Mouse (Mus musculus): ENCODE results near the gene Gm48551. TPM values are rescaled to one million over a fixed set of nuclear protein-coding genes. Genes with fewer than 3 reads are reported as not detected.

Gene Gm48551
- polyA plus RNA-seq, 1 experiment from 2014 or later = 6.6 TPM

DNA sequence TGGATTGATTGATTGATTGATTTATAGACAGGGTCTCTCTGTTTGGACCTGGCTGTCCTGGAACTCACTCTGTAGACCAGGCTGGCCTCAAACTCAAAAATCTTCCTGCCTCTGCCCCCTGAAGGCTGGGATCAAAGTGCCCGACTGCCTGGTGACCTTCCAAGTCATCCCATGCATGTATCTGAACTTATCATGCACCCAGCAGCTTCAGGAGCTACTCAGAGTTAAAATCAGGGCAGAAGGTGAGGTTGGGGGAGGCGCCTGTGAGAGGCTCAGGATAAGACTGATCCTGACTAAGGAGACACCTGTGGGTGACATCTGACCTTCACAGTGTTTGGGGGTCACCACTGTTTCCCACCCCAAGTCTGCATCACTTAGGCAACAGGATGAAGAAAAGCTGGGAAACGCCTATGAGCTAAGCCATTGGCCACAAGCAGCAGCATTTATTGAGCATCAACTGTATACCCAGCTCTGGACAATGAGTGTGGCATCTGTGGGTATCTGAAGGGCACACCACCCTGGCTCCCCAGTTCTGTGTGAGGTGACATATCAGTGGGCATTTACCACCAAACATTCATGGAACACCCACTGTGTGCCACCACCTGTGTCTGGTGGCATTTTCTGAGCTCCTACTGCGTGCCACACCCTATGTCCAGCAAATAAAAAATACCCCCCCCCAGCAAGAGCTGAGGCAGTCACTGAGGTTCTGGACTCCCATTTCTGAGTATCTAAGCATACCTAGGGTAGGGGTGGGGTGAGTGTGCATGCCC lies 39.4 kb downstream of the Gm48551 start:
- 70% methylated on average over 4 of the region's 4 CpGs for WGBS
- Histone ChIP-seq H3K36me3 (no peaks in the 10 kb centered on the region), H3K4me1 (replicated peaks) (peaks cover 43% of the 10 kb centered on the region), H3K27ac (replicated peaks) (peak overlapping the region; percentile 21; the same call in 1 of the 2 replicates), H3K9me3 (no peaks in the 10 kb centered on the region), H3K27me3 (peaks cover 20% of the 10 kb centered on the region; the same call in 1 of the 2 replicates), H3K4me2 (peak overlapping the region; percentile 78; the same call in 1 of the 2 replicates), H3K9ac (no peak overlapping the region), H3K4me3 (no peak overlapping the region)
- ATAC-seq (ENCODE audit: low FRiP score, low read depth) = no peak

DNA sequence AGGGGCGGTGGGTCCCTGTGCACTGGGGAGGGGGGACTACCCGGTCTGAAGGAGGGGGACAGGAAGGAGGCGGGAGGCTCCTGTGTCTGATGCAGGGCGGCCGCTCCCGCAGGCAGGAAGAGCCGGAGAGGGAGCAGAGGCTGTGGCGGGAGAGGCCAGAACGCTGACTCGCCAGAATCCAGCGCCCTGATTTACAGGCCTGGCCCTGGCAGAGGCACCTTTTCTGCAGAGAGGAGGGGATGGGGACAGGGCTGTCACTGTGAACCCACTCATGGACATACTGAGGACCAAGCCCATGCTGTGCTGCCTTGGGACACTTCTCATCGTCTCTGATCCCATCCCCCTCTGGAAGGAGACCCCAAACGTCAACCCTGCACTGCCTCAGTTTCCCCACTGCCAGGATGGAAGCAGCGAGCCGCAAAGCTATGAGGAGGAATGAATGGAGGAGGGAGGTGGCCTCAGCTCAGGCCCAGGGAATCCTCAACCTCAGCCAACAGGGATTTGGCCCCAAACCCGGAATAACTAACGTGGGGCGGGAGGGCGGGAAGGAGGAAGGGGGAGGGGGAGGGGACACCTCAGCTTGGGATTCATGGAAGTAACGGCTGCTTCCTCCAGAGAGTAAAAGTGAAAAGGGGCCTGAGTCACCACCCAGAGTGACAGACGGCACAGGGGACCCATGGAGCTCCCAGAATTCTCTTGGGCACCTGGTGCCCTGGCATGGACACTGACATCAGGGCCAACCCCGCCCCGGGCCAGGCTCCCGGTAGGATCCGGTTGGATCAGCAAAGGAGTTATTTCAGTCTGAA lies 40.2 kb downstream of the Gm48551 start:
- ATAC-seq (ENCODE audit: low FRiP score, low read depth) = no peak
- Histone ChIP-seq H3K4me2 (peak overlapping the region; percentile 78), H3K27me3 (peaks cover 20% of the 10 kb centered on the region; the same call in 1 of the 2 replicates), H3K4me3 (no peak overlapping the region), H3K9ac (no peak overlapping the region), H3K4me1 (replicated peaks) (peaks cover 43% of the 10 kb centered on the region), H3K27ac (replicated peaks) (peak overlapping the region; percentile 40; the same call in 1 of the 2 replicates), H3K9me3 (no peaks in the 10 kb centered on the region), H3K36me3 (no peaks in the 10 kb centered on the region)
- 6% methylated on average over 24 of the region's 25 CpGs for WGBS

DNA sequence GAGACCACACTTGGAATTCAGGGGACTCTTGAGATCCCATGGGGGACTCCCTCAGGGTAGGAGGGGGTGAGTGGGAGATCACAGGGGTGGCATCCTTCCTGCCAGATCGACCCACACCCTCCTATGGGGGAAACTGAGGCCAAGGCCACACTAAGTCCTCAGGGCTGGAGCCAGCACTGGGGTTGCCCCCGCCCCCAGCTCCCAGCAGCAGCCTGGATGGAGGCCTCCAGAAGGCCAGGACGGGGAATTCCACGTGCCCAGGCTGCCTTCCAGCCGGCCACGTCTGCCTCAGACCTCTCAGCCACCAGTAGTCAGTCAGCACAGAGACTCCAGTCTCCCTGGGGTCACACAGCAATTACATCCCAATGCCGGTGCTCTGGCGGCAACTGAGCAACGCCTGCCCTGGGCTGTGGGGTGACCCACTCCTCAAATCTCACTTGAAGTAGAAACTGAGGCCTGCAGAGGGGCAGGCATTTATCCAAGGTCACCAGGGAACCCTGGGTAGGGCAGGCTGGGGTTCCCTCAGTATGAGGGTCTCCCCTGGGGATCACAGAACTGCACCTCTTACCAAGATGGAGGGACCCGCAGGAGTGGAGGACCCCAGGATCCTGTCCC lies 41.1 kb downstream of the Gm48551 start:
- Histone ChIP-seq H3K4me2 (peak overlapping the region; percentile 78), H3K9ac (no peak overlapping the region), H3K9me3 (no peaks in the 10 kb centered on the region), H3K27ac (replicated peaks) (peak overlapping the region; percentile 40; the same call in 1 of the 2 replicates), H3K4me1 (replicated peaks) (peaks cover 47% of the 10 kb centered on the region), H3K27me3 (peaks cover 20% of the 10 kb centered on the region; the same call in 1 of the 2 replicates), H3K4me3 (peak overlapping the region; percentile 48), H3K36me3 (no peaks in the 10 kb centered on the region)
- 34% methylated on average over 10 of the region's 10 CpGs for WGBS
- no peak for ATAC-seq (ENCODE audit: low FRiP score, low read depth)

DNA sequence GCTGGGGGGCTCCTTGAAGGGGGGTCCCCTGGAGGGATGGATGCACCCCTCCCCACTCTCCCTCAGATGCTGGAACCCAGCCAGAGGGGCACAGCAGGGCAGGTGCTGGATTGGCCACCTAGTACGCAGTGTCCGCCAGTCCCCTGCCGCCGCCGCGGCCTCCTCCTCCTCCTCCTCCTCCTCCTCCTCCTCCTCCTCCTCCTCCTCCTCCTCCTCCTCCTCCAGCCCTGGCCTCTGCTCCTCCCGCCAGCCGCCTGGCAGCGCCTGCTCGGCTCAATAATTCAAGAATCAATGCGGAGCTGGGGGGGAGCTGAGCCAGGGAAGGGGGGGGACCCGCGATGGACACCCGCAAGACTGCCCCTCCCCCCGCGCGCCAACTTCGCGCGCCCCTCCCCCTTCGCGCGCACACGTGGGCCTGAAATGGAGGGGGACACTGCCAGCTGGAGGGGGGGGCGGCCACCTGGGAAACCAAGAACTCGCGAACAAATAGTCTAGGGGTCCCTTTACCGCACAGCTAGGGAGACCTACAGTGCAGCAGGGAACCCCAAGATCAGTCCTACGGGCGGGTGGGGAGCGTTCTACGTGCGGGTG lies 41.9 kb downstream of the Gm48551 start:
- Histone ChIP-seq H3K36me3 (no peaks in the 10 kb centered on the region), H3K9me3 (no peaks in the 10 kb centered on the region), H3K9ac (peak overlapping the region; percentile 53), H3K4me2 (peak overlapping the region; percentile 78), H3K27ac (replicated peaks) (no peak overlapping the region), H3K4me3 (peak overlapping the region; percentile 48), H3K4me1 (replicated peaks) (peaks cover 50% of the 10 kb centered on the region), H3K27me3 (peaks cover 20% of the 10 kb centered on the region; the same call in 1 of the 2 replicates)
- 0% methylated on average over 18 of the region's 33 CpGs for WGBS
- no peak for ATAC-seq (ENCODE audit: low FRiP score, low read depth)

DNA sequence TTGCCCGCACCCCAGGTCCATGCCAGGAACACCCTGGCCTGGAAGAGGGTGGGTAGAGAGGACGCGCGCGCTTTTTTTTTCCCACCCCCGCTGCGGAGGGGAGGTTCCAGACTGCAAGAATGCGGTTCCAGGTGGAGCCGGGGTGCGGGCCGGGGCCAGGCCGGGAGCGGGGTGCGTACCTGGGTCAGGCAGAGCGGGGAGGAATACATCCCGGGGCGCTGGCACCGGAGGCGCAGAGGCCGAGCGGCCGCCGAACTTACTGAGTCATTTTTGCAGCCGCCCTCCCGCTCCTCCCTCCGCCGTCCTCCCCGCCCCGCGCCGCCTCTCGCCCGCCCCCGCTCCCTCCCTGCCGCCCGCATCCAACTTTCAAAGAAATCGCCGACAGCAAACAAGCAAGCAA lies 42.6 kb downstream of the Gm48551 start:
- peaks cover 56% of the 10 kb centered on the region for H3K4me1 ChIP-seq (replicated peaks)
- H3K9ac ChIP-seq = peak overlapping the region; percentile 53
- no peak for ATAC-seq (ENCODE audit: low FRiP score, low read depth)
- H3K9me3 ChIP-seq = no peaks in the 10 kb centered on the region
- H3K36me3 ChIP-seq = no peaks in the 10 kb centered on the region
- peak overlapping the region; percentile 48 for H3K4me3 ChIP-seq
- WGBS = under 1% methylated on average over 36 of the region's 38 CpGs
- no peak overlapping the region for H3K27ac ChIP-seq (replicated peaks)
- H3K27me3 ChIP-seq = peaks cover 20% of the 10 kb centered on the region; the same call in 1 of the 2 replicates
- H3K4me2 ChIP-seq = peak overlapping the region; percentile 78

DNA sequence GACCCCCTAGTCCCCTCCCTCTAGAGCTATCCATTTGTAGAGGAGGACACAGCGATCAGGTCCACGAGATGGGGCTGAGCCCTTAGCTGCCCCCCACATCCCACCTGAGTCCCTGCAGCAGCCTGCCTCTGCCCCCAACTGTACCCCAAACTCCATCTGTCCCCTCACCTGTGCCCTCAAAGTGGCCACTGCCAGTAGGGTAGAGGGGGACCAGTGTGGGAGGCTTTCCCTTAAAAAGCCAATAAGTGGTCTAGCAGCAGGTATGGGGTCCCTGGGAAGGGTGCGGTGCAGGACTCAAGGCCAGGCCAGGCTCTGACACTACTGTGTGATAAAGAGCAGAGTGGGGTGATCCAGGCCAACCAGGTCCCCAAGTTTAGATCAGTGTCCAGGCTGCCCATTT lies 43.1 kb downstream of the Gm48551 start:
- H3K4me2 ChIP-seq = peak overlapping the region; percentile 78
- ATAC-seq (ENCODE audit: low FRiP score, low read depth) = no peak
- H3K9me3 ChIP-seq = no peaks in the 10 kb centered on the region
- no peak overlapping the region for H3K27ac ChIP-seq (replicated peaks)
- H3K4me1 ChIP-seq (replicated peaks) = peaks cover 56% of the 10 kb centered on the region
- H3K27me3 ChIP-seq = peaks cover 20% of the 10 kb centered on the region; the same call in 1 of the 2 replicates
- H3K4me3 ChIP-seq = peak overlapping the region; percentile 48
- 25% methylated on average over 3 of the region's 3 CpGs for WGBS
- no peak overlapping the region for H3K9ac ChIP-seq
- no peaks in the 10 kb centered on the region for H3K36me3 ChIP-seq

DNA sequence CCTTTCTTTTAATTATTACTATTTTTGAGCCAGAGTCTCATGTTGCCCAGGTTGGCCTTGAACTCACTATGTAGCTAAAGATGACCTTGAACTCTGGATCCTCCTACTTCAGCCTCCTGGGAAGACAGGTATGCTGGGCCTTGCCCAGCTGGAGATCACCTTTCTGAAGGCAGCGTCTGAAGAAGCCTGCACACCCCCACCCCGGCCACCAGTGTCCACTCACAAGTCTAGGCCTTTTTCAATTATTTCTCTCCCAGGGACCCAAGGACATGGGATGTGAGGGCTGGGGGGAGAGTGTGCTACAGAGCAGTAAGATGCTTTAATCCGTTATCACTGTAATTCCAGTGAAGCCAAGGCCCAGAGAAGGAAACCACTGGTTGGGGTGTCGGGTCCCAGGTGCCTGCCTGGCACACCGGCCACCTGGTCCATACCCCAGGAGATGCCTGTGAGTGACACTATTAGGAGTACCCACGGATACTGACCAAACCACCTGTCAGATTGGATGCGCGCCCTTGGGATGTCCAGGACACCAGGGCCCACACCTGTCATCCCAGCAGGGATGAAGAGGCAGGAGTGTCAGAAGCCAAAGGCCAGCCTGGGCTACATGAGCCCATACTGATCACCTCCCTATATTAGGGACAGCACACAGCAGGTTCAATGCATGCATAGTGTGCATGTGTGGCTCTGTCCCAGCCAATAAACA lies 43.7 kb downstream of the Gm48551 start:
- no peaks in the 10 kb centered on the region for H3K36me3 ChIP-seq
- no peak overlapping the region for H3K4me2 ChIP-seq
- H3K27me3 ChIP-seq = peaks cover 20% of the 10 kb centered on the region; the same call in 1 of the 2 replicates
- no peak overlapping the region for H3K27ac ChIP-seq (replicated peaks)
- no peaks in the 10 kb centered on the region for H3K9me3 ChIP-seq
- no peak for ATAC-seq (ENCODE audit: low FRiP score, low read depth)
- H3K4me1 ChIP-seq (replicated peaks) = peaks cover 61% of the 10 kb centered on the region
- no peak overlapping the region for H3K4me3 ChIP-seq
- 78% methylated on average over 8 of the region's 8 CpGs for WGBS
- H3K9ac ChIP-seq = no peak overlapping the region

DNA sequence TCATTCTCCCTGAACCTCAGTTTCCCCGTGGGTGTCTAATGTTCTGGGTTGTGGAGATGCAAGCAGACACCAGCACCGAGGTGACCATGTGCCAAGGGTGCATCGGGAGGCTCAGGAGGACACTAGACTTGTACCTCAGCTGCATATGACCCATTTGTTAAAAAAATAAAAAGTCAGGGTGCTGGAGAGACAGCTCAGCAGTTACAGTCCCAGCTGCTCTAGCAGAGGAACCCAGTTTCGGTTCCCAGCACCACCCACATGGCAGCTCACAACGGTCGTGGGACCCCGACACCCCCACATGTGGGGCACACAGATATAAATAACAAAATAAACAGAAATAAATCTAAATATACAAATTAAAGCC lies 44.2 kb downstream of the Gm48551 start:
- Histone ChIP-seq H3K27me3 (peaks cover 20% of the 10 kb centered on the region; the same call in 1 of the 2 replicates), H3K4me2 (no peak overlapping the region), H3K4me1 (replicated peaks) (peaks cover 66% of the 10 kb centered on the region), H3K36me3 (no peaks in the 10 kb centered on the region), H3K4me3 (no peak overlapping the region), H3K27ac (replicated peaks) (no peak overlapping the region), H3K9ac (no peak overlapping the region), H3K9me3 (no peaks in the 10 kb centered on the region)
- no peak for ATAC-seq (ENCODE audit: low FRiP score, low read depth)
- 87% methylated on average over 7 of the region's 7 CpGs for WGBS

DNA sequence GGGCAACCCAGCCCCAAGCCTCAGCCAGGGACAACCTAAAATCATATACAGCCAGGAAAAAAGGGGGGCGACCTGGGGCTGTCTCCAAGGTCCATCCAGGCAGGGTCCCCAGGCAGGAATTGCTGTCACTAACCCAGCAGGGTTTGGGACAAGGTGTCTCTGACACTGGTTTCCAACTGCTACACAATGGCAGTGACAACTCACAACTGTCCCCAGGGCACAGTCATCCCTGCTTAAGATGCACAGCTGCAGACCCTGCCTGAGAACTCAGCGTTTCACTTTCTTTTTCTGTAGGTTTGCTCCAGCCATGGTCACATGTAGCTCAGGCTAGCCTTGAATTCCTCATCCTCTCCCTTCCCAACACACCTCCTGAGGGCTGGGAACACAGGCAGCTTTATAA lies 44.8 kb downstream of the Gm48551 start:
- no peak for ATAC-seq (ENCODE audit: low FRiP score, low read depth)

DNA sequence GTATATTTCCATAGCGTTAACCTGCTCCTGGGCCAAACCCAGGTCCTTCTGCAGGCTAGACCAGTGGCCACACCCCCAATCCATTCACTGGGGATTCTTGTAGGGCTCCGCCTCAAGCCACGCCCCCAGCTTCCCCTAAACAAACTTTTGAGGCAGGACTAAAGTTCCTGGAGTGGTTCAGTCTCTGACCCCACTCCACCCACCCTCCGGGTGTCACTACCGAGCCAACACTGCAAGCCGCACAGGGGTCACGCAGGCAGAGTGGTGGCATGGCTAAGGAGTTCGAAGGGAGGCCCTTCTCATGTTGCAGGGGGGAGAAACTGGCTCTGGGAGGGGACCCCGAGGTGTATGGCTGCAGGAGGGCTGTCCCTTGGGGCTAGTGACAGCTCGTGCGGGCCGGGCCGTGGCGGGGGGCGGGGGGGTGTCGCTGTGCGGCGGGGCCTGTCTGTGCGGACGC lies 45.4 kb downstream of the Gm48551 start:
- Histone ChIP-seq H3K36me3 (no peaks in the 10 kb centered on the region), H3K9ac (peak overlapping the region; percentile 93), H3K4me1 (replicated peaks) (peaks cover 65% of the 10 kb centered on the region), H3K4me3 (peak overlapping the region; percentile 85), H3K4me2 (peak overlapping the region; percentile 69), H3K27me3 (peaks cover 20% of the 10 kb centered on the region; the same call in 1 of the 2 replicates), H3K27ac (replicated peaks) (peak overlapping the region; percentile 95), H3K9me3 (no peaks in the 10 kb centered on the region)
- under 1% methylated on average over 19 of the region's 20 CpGs for WGBS
- ATAC-seq (ENCODE audit: low FRiP score, low read depth) = peak; percentile 4; the same call in 1 of the 2 replicates

More for the DNA sequence above, 44.8 kb downstream of the Gm48551 start:
- WGBS = 11% methylated on average over 2 of the region's 2 CpGs
- Histone ChIP-seq H3K27me3 (peaks cover 20% of the 10 kb centered on the region; the same call in 1 of the 2 replicates), H3K36me3 (no peaks in the 10 kb centered on the region), H3K27ac (replicated peaks) (no peak overlapping the region), H3K4me1 (replicated peaks) (peaks cover 69% of the 10 kb centered on the region), H3K4me3 (peak overlapping the region; percentile 85), H3K9ac (no peak overlapping the region), H3K9me3 (no peaks in the 10 kb centered on the region), H3K4me2 (peak overlapping the region; percentile 69)
